Mouse (Mus musculus) thymus, postnatal 36 days (tissue): ENCODE measurements around the gene Gigyf1.
A peak's percentile ranks its signal among the peaks of the same experiment; 100 is the strongest.

Experiments used
- DNase-seq, 2 experiments: peaks; one replicate each; pipeline ENCODE4 v3.0.0; 2022; ENCODE audit warnings: mixed read lengths in 2 of 2

Gene Gigyf1

DNA sequence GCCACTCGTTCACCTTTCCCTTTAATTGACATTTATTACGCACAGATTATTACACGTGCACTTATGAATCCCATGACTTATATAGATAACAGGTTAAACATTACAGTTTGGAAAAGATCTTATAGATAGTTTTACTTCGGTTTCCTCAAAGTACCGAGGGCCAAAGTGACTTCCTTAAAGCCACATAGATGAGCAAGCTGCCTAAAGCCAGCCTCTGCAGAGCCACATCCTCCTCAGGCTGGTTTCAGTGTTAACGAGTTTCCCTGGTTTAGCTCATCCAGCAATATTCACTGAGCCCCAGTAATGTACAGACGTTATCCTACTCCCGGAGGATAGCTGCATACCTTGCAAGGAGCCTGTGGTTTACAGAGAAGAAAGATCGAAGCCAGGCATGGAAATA lies 17.0 kb downstream of the Gigyf1 start:
- no peak for DNase-seq

DNA sequence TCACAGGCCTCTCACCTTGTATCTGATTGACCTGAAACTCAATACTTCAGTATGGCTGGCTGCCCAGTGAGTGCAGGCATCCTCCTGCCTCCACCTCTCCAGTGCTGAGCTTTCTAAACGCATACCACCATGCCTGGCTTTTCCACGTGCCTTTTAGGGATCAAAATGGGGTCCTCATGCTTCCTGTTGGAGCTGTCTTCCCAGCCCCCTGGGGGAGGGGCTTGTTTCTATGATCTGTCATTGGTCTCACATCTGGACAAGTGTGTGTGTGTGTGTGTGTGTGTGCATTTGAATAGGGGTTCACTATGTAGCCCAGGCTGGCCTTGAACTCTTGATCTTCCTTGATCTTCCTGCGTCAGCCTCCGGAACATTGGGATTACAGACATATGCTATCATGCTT lies 19.1 kb downstream of the Gigyf1 start:
- DNase-seq: no peak

DNA sequence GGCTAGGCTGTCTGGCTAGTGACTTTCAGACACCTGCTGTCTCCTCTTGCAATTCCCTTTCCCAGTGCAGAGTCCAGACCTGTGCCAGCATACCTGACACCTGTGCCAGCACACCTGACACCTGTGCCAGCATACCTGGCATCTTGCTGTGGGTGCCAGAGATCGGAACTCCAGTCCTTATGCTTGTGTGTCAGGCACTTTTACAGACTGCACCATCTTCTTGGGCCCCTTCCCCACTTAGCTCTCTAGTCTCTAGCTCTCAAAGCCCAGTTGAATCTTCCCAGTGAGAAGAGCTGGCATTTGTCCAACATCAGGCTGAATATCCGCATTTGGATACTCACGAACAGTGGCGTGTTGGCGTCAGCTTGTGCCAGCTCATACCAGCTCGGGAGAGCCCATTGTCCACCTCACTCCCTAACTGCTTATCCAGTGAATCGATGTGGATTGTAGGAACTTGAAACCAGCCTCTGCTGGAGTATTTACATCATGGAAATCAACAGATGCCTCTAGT lies 21.0 kb downstream of the Gigyf1 start:
- no peak for DNase-seq

DNA sequence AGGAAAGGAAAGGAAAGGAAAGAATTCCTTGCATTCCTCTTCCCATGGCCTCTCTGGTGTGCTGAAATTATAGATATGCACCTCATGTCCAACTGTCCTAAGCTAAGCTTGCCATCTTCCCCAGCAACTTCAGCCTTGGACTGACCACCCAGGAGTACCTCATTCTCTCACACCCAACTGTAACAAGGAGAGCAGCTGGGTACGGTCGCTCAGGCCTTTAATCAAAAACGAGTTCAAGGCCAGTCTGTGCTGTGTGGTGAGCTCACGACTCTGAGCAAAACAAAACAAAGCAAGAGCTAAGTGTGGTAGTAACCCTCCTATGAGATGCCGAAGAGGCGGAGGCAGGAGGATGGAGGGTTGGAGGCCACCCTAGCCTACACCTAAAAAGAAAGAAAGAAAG lies 22.6 kb downstream of the Gigyf1 start:
- DNase-seq: no peak

DNA sequence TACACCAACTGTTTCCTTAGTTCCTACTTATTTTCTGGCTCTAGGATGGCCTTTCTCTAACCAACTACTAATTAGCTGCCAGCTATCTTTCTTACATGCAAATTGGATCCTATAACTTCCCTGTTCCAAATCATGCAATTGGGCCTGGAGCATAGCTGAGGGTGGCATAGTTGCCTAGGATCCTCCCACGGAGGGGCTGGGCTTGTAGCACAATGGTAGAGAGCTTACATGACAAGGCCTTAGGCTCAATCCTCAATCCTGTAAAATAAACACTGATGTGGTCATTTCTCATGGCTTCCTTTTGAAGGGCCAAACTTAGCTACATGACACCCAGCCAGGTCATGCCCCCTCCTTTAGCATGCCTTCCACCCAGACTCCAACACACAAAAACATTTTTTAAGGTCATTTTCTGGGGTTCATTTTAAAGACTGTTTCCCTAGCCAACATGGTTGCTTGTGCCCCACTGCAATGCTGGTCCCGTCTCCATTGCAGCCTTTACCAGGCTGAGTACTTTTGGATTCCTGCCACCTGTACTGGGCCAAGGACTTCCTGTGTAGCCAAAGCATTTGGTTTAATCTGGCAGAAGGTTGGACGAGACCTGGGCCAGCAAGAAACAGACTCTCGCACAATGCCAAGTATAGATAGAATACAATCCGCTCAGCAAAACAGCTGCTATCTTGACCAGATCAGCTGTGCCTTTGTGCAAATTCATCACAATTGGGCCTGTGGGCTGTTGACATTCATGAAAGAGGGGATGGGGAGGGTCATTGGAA lies 23.6 kb downstream of the Gigyf1 start:
- no peak for DNase-seq

DNA sequence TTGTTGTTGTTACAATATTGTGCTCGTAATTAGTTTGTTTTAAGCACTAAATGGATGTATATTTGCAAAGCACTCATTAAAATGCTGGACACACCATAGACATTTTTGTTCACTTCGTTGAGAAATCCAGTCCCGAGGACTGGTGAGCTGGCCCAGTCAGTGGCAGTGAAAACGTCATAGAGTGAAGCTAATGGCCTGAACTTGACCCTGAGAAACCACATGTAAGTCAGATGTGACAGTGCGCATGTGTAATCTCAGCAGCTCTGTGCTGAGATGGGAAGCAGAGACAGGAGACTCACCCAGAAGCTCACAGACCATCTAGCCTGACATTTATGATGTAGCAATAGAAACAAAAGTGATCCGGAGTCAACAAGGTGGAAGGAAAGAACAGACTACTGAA lies 26.6 kb downstream of the Gigyf1 start:
- no peak for DNase-seq

DNA sequence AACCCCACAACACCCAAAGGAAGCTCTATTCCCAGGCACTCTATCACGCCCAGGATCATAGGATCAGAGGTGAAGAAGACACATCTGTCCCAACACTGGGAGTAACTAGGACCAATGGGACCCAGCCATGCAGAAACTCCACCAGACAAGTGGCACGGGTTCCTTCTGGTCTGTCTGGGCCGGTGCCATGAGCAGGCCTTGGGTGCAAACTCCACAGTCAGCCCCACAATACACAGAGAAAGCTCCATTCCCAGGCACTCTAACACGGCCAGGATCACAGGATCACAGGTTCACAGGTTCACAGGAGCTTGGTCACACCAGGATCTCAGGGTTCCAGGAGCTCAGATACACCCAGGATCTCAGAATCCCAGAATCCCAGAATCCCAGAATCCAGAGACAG lies 27.2 kb downstream of the Gigyf1 start:
- DNase-seq: no peak

DNA sequence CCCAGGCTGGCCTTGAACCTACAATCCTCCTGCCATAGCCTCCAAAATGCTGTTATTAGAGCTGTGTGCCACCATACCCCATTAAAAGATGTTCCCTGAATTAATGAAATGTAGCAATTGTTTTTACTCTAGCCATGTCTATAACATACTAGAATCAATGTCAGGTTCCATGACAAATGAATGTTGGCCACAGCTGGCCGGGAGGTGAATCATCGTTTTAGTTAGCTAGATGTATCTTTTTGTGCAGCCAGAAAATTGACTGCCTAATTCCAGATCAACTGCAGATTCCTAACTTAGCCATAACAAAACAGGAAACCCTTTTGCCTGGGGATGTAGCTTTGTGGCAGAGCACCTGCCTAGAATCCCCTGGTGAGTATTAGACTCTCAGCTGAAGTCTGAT lies 31.5 kb downstream of the Gigyf1 start:
- no peak for DNase-seq

DNA sequence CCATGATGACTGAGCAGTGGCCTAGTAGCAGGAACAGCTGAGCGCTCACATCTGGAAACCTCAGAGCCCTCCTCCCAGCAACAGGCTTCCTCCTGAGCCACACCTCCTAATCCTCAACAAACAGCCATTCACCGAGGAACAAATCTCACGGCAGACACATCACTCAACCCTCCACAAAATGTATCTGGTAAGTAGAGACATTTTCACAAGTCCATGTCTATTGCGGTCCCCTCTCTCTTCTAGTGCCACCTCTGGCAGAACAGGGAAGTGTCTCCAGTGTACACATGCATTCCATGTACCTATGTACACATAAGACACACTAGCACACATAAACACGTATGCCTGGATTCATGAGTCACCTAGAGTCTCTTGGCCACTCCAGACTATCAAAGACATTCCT lies 32.8 kb downstream of the Gigyf1 start:
- DNase-seq: peak in 1 of 2 experiments; percentile 24

DNA sequence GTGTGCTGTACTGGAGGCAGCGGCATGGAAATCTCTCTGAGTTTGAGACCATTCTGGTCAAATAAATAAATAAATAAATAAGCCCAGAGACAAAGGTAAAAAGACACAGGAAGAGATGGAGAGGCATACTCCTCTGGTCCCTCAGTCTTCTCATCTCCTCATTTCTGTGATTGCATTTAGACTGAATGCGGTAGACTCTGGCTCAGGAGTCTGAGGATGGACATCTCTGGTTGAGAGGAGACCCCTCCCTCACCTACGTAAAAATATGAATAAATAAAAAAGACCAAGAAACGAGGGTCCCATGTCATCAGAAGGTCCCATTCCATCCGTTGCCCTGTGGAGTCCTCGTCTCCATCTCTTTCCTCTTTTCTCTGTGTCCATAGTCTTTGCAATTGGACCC lies 34.7 kb downstream of the Gigyf1 start:
- no peak for DNase-seq

DNA sequence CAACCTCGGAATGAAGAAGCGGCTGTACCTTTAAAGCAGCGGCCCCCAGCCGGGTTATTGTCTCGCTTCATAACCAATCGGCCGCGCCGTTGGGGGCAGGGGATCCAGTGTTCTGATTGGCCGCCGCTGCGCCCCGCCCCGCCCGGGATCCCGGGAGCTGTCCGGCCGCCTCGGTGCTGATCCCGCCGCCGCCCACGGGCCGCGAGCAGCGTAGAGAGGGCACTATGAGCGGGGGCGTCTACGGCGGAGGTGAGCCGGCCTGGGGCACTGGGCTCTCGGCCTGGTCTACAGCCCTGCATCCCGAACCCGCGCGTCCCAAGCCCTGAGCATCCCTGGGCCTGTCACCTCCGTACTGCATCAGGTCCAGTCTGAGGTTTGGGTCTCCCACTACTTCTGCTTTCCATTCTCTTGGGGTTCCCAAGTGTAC lies 35.1 kb downstream of the Gigyf1 start, which contains the start of gene Actl6b:
Gene Actl6b, plus strand, starts transcription at position 107 of the 427 bp plus-strand sequence.
- DNase-seq: peak; percentile 63

DNA sequence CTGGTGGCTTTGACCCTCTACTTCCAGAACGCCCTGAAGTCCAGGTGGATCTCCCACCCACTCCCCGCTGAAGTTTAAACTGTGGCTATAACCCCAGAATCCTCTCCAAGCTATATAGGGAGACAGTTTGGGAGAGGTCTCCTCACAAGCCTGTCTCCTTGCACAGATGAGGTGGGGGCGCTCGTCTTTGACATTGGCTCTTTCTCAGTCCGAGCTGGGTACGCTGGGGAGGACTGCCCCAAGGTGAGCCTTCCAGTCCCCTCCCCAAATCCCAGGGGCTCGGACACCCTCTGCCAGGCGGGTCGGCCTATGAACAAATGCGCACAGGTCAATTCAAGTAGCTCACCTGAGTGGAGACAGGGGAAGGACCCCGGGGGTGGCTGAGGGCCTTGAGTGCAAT lies 35.5 kb downstream of the Gigyf1 start:
- no peak for DNase-seq

DNA sequence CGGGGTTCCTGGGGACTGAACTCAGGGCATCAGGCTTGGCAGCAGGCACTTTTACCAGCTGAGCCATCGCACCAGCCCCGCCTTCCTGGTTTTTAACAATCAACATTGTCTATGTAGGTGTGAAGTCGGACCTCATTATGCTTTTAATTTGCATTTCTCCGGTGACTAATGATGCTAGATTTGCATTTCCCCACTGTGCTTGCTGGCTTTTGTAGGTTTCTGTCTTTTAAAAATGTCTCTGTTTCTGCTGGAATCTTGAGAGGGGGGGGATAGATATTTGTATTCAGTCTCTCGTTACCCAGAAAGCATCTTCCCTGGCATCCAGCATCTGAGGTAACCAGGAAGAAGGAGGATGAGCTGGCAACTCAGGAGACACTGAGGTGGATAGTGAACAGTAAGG lies 43.2 kb downstream of the Gigyf1 start:
- DNase-seq: no peak

DNA sequence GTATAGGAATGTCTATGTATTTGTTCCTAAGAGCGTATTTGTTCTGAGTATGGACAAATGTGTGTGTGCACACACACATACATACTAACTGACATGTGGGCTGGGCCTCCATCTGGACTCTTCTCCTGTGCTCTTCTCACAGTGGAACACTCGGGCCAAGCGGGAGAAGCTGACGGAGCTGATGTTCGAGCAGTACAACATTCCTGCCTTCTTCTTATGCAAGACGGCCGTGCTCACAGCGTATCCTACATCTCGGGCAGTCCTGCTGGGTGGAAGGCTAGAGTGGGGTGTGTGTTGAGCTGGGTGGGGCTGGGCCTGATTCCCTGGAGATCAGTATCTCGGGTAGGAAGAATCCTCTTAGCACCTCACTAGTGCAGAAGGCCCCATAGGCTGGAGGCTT lies 44.6 kb downstream of the Gigyf1 start:
- DNase-seq: no peak

DNA sequence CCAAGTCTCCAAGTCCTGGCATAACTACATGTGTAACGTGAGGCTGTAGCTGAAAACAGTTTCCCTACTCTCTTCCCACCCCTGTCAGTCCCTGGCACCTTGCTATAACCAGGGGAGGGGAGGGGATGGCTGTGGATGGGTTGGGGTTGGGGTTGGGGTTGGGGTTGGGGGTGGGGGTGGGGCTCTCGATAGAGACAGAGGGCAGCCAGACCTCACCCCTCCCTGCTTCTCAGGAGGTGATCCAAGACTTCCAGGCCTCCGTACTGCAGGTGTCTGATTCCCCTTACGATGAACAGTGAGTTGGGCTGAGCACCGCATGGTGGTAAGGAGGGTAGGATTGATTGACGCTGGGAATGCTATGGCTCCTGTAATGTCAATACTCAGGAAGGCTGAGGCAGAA lies 47.4 kb downstream of the Gigyf1 start:
- no peak for DNase-seq

DNA sequence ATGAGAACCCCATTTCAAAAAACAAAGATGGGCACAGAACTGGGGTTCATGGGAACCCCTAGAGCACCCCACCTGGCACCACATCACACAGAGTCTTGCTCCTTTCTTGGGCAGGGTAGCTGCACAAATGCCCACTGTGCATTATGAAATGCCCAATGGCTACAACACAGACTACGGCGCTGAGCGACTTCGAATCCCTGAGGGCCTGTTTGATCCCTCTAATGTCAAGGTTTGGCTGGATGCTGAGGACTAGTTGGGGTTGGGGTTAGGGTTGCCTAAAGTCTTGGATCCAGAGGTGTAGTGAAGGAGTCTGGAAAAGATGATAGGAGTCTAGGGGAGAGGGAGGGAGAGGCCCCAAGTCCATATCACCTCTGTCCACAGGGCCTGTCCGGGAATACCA lies 48.1 kb downstream of the Gigyf1 start:
- DNase-seq: no peak

DNA sequence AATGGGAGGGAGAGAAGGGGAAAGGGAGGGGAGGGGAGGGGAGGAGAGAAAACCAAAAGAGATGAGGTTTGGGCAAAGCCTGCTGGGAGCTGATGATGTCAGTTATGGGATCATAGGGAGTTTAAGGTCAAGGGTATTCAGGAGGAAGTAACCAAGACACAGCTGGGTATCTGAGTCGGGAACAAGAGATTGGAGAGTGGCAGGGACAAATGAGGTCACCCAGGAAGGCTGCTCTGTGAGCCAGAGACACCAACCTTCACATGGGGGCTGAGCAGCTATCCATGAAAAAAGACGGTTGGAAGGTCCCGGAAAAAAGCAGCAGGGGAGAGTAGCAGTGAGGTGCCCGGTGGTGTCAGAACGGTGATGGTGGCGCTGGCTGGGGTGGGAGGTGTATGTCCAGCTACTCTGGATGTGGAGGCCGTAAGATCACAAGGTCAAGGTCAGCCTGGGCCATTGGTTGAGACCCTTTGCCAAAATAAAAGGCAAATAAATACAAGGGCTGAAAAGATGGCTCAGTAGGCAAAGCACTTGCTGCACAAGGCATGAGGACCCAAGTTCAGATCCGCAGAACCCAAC lies 50.0 kb downstream of the Gigyf1 start:
- no peak for DNase-seq

DNA sequence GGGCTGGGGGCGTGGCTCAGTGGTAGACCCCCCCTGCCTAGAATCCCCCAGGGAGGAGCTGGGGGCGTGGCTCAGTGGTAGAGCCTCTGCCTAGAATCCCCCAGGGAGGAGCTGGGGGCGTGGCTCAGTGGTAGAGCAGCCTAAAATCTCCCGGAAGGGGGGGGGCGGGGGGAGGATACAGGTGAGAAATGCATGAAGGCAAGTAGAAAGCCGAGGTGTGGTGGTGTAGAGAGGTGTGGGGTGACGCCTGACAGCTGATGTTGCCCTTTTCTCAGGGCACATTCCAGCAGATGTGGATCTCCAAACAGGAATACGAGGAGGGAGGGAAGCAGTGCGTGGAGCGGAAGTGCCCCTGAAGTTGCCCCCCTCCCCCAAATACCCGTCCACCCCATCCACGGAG lies 50.7 kb downstream of the Gigyf1 start:
- no peak for DNase-seq

DNA sequence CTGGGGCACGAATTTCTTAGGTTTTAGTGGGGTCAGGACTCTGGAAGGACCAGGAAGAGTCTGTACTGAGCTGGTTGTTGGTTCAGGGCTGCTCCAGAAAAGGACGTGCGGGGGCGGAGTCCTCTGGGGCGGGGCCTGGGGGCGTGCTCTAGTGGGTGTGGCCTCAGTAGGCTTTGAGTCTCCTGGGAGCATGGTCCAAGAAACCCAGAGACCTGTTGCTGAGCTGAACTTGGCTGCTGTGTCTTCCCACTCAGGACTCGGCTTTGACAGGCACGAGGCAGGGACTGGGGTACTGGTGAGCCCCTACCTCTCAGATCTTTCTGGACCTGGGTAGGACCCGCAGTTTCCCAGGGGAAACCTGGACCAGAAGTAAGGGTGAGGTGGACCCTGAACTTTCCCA lies 51.3 kb downstream of the Gigyf1 start, which contains the start of gene Tfr2:
Gene Tfr2, plus strand, starts transcription at position 176 of the 400 bp plus-strand sequence.
- DNase-seq: peak; percentile 54 to 60

DNA sequence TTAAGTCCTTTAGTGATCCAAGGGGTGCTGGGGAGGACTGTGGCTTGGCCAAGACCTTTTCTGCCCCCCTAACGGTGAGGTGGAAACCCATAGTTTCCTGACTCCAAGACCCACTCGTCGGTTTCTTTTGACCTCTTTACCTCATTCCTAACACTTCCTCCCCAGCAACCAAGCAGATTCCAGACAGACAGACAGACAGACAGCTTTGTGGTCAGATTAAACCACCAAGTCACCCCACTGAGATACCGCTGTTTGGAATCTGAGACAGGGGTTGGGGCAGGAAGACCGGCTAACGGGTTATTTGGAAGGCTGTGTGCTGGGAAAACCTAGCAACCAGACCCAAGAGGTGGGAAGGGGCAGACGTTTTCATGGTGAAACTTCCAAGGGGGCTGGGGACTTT lies 51.8 kb downstream of the Gigyf1 start:
- no peak for DNase-seq

DNA sequence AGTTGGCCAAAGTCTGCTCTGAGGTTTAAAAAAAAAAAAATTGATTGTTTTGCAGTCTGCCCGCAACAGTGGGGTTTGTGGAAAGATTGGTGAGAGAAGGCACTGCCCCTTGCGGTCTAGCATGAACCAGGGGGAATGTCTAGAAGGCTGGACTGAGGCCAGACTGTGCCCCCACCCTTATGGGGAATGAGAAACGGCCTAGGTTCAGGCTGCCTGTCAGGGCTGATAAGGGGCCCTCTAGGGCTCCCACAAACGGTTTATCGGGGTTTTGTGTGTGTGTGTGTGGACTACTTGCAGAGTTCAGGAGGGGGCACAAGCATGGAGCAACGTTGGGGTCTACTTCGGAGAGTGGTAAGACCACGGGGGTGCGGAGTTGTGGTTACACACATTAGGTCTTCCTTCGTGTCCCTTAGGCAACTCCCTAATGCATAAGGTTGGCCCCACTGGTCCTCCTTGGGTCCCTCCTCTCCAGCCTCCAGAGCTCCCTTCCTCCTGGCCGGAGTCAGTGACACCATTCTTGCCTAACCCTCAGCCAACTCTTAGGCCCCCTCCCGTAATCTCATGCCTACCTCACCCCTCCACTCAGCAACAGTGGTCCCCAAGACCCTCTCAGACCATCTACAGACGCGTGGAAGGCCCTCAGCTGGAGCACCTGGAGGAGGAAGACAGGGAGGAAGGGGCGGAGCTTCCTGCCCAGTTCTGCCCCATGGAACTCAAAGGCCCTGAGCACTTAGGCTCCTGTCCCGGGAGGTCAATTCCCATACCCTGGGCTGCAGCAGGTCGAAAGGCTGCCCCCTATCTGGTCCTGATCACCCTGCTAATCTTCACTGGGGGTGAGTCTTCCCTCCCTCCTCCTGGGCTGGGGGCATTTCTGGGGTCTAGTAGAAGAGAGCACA lies 52.6 kb downstream of the Gigyf1 start:
- DNase-seq: no peak

DNA sequence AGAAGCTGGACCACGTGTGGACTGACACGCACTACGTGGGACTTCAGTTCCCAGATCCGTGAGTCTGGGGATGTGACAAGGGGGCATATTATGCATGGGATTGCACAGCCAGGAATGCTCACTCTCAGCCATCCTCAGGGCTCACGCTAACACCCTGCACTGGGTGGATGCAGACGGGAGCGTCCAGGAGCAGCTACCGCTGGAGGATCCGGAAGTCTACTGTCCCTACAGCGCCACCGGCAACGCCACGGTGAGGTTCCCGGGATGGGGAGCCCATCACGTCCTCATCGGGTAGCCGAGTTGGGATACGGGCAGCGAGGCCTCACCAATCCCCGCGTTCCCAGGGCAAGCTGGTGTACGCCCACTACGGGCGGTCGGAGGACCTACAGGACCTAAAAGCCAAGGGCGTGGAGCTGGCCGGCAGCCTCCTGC lies 56.1 kb downstream of the Gigyf1 start:
- no peak for DNase-seq
